ENCODE assay signal across 1 mouse cellular context in the genomic region with DNA sequence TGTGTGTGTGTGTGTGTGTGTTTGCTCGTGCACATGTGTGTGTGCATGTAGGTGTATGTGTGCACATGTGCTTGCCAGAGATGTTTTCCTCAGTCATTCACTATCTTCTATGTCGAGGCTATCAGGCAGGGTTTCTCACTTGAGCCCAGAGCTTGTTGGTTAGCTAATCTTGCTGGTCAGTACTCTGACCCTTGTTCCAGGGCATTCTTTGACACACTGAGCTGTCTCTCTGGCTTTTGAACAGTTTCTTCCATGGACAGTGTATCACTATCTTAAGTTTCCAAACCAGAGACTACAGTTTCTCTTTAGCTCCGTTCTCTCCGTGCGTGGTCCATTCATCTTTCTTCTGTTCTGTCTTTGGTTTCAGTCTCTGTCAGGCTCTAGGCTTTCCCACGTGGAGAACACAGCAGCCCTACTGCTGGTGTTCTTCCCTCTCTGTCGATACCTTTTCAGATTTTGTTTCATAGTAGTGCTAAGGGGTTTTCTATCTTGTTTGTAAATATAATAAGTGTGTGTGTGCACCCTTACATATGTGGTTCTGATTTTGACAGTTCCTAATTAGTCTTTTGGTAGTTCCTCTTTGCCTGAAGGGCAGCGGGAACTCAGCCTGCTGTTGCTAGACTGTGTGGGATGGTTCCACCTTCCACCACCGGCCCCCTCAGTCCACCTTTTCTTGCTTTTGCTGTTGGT.
TF ChIP-seq lines count a peak whose summit lies in the region.

No protein-coding gene starts in this region.

TF ChIP-seq in CH12.LX, 34 proteins besides CTCF, POLR2A, EP300 and RAD21 (continued from another document):
- TF ChIP-seq JUND (conservative IDR thresholded peaks at IDR 0.05; ENCODE audit: low read depth, low read length), result no peak
- TF ChIP-seq ELF1 (IDR thresholded peaks at IDR 0.05; ENCODE audit: low read depth, low read length), result no peak
- TF ChIP-seq E2F4 (IDR thresholded peaks at IDR 0.05; ENCODE audit: insufficient replicate concordance, low read depth, low read length), result no peak
- TF ChIP-seq MEF2A (IDR thresholded peaks at IDR 0.05; ENCODE audit: borderline replicate concordance, low read depth, low read length), result no peak
